Mouse (Mus musculus) left cerebral cortex, adult 11 months (tissue): ENCODE results near the gene Fam155a.

ENCODE experiments used
- DNase-seq: peaks from one replicate; pipeline ENCODE4 v3.0.0; 2022; ENCODE audit warnings: low spot score

Gene Fam155a

DNA sequence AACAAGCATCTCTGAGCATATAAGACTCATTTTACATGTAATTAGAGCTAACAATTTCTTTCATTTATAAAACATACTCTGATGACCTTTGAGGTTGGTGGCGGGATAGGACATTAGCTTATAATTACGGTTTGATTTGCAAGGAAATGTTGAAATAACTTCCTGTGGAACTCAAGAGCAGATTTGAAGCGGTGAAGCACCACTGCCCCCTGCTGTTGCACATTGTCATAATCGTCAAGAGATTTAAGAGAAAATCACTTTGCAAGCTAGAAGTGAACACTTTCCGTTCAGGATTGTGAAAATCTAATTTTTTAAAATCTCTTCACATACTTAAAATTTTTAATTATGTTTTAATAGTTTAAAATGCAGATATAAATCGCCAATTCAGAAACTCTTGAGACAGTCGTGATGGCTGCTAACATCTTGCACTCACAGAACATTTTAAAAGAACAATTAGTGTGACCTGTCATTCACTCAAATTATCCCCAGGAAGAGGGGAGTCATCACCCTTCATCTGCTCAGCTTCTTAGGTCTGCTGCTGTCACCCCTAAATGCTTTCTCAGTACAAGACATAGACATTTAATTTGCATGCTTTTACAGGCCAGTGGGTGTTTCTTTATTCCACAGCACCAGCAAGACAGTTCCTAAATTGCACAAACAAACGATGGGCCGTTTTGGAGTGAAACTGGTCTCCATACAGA, 595.9 kb downstream of the Fam155a start:
- peak; percentile 16 for DNase-seq

- no peak for DNase-seq
Measured at GRCm38 (mm10) chr8:9171848-9172247, 599.1 kb downstream of the Fam155a start.

GRCm38 (mm10) chr8:9167995-9168394, 603.0 kb downstream of the Fam155a start:
- no peak for DNase-seq

DNA sequence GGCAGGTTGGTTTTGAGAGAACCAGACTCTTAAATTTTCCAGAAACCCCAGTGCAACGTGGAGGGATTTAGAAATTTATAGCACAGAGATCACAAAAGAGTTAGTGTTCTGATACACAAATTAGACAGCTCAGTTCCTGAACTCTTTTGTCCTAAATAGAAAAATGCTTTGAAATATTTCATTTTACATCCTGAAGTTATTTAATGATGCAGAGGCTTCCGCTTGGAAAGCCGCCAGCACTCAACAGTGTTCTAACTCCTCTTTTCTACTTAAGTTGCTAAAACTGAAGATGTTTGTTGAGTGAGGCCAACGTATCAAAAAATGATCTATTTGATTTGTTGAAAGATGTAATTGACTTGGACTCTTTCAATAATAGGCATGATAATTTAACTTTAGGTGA, 609.4 kb downstream of the Fam155a start:
- DNase-seq: no peak

- DNase-seq: no peak
Measured at GRCm38 (mm10) chr8:9159322-9159721, 611.6 kb downstream of the Fam155a start.

- DNase-seq: no peak
Measured at GRCm38 (mm10) chr8:9158652-9159051, 612.3 kb downstream of the Fam155a start.

DNA sequence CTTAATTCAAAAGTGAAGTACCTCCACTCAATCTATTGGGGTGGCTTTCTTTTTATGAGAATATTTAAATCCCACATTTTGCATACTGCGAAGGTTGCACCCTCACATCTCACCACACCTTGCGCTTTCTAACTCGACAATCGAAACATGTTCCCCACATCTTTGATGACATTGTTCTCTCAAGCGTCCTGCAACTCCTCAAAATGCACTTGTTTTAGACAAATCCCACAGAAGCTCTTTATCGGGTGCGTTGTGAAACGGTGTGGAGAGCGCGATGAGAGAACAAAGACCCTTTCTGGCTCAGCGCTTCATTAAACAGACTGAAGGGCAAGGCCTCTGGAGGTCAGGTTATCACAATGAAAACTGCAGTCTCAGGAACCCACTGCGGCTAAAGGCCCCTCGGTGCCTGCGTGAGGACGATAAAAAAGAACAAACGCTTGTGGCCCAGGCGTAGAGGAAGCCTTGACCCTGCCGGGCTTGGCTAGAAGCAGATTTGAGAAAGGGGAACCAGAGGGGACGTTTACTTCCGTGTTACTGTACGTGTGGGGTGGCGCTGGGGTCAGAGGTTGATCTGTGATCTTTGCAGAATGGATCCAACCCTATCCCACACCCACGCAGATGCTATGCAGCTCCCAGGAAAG, 613.7 kb downstream of the Fam155a start:
- DNase-seq: no peak
